Mouse (Mus musculus) gastrocnemius, postnatal 36 days (tissue): ENCODE measurements around the gene Cul3. TPM values are rescaled to one million over a fixed set of nuclear protein-coding genes. Genes with fewer than 3 reads are reported as not detected.
A peak's percentile ranks its signal among the peaks of the same experiment; 100 is the strongest.
"Not testable (repeated sequence)": the region's sequence is repeated elsewhere in the genome, so short reads cannot be mapped to it uniquely, and the experiment has no call there.

Source experiments
- DNase-seq, 2 experiments: peaks; one replicate each; pipeline ENCODE4 v3.0.0; 2022
- intact Hi-C: fragments of 180-260 bp; cut with DNase I; formaldehyde crosslinking; loops from one replicate; pipeline ENCODE4 v1.15.1; 2025
- long read RNA-seq, 2 experiments: library from polyadenylated mRNA; stranded (forward); transcript quantifications; one replicate each; pipeline ENCODE4 v2.0.0; 2021
- total RNA-seq, 2 experiments: library from RNA; stranded (reverse); gene quantifications; 2 replicates each; pipeline ENCODE4 v1.2.3; 2021

Cul3 gene
- 100 to 1,000 TPM; 227 to 230 TPM for total RNA-seq
- long read RNA-seq, experiment 1, full-length matches to known transcripts, result 104 of 141 reads
- long read RNA-seq, experiment 1, partial matches to known transcripts, result 23 of 141 reads
- long read RNA-seq, experiment 1, other reads (novel, unspliced or antisense), result 14 of 141 reads
- long read RNA-seq, experiment 2, full-length matches to known transcripts, result 115 of 161 reads
- long read RNA-seq, experiment 2, partial matches to known transcripts, result 25 of 161 reads
- long read RNA-seq, experiment 2, other reads (novel, unspliced or antisense), result 21 of 161 reads

DNA sequence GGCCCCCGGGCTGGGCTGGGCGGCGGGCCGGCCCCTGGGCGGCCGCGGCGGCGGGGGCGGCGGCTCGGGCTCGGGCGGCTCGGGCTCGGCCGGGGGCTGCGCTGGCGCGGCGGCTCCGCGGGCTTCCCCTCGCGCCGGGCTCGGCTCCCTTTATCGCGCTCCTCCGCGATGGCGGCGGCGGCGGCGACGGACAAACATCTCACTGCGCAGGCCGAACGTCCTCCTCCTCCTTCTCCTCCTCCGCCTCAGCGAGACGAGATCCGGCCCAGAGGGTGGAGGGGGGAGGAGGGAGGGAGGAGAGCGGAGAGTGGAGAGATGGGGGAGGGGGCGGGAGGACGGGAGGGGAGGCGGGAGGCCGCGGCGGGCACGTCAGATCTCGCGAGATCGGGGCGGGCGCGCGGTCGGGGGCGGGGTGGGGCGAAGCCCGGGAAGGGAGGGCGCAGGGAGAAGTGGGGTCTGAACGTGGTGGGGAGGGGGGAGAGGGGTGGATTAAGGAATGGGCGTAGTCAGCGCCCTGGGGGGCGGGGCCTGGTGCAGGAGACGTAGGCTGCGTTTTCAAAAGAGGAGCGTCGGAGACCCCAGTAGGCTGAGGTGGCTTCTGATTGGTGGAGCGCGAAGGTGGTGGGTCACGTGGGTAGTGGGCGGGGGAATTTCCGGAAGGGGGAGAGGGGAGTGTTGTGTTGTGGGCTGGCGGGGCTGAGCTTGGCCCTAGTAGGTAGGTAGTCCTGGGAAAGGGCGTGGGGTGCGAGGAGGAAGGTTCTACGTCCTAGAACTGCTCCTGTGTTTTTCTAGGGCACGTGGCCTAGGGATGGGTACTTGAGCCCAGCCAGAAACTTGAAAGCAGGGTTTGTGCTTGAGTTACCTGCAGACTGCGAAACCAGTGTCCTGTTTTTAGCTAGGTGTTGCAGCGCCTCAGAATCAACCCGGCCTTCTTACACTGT, at the start of gene Cul3:
Gene Cul3, minus strand, starts transcription at position 45 of the 941 bp plus-strand sequence.
- intact Hi-C loops, result no loop called here
- peak; percentile 92 to 93 for DNase-seq

DNA sequence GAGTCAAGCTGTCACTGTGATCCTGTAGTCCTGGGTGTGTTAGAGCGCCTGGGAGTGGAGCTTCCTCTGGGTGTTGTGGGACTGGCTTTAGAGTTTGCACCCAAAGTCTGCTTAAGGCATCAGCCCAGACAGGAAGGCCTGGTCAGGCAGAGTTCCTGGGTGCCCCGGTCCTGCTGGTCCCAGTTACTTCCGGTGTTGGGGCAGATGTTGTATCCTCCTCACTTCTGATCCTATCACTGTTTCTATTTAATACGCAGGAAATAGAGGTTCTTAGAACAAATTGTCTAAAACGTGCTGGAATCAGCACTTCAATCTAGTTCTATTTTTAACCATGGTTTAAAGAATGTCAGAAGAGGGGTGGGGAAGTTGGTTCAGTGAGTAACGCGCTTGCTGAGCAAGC, 49.2 kb upstream of the Cul3 start:
- intact Hi-C loops, result no loop called here
- no peak for DNase-seq

DNA sequence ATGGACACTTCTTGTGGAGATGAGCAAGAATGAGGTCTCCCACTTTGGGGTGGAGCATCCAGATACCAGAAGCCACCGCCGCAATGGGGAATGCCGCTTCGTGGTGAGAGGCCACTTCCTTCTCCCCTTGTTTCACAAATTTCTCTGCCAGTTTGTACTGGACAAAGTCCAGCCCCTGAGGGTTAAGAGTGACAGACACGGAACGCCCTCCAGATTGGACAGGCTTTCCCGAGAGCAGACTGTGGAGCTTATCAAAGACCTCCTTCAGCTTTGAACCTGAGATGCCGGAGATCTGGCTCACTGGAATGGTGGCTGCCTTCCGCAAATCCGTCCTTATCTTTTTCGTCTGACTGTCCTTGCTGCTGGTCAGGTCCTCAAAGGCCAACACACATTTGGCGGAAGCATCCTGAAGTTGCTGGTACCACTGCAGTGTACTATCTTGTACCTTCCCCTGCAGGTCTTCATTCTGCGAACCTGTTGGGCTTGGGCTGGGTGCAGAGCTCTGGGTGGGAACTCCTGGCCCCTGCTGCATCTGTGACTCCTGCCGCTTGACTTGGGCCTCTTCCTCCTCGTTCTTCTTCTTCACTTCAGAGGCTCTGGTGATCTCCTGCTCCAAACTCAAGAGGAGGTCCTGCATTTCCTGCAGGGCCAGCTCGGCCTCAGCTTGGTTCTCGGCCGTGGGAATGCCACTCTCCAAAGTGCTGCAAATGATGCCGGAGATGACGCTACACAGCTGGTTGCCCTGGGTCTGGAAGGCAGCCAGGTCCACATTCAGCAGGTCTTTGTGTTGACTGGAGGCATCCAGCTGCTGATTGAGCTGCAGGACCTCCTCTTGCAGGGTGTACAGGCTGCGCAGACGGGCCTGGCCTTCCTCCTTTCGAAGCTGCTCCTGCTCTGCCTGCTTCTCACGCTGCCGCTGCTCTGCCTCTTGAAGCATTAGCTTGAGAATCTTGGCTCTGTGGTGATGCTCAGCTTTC, 43.6 kb upstream of the Cul3 start:
- DNase-seq, result no peak
- intact Hi-C loops, result no loop called here

DNA sequence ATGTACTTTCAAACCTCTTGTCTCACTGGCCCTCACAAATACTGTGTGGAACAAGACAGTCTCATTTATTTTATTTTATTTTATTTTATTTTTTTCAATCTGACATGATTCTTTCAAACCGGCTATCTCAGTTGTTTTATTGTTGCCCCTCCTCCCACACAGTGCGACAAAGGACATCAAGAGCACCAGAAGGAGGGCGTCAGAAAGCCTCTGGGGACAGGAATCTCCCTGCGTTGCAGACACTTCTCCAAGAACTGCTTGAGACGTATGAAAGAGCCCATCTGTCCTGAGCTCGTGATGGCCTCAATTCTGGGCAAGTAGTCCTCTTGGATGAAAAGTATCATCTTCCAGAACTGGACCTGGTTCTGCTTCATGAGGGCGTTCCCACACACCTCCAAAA, 42.6 kb upstream of the Cul3 start:
- DNase-seq, result no peak
- intact Hi-C loops, result no loop called here

DNA sequence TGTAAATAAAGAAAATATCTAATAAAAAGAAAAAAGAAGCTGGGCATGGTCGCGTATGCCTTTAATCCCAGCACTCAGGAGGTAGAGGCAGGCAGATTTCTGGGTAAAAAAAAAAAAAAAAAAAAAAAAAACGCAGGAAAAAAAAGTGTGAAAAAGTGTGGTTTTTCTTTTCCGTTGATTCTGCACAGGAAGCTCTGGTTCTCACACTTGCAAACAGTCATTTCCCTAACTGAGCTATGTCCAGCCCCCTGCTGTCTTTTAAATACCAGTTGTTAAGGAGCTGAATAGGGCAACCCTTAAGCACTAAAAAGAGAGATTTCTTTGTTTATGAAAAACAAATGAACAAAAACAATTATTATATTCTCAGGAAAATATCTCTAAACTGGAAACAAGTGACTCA, 41.0 kb upstream of the Cul3 start:
- intact Hi-C loops, result no loop called here
- no peak for DNase-seq

DNA sequence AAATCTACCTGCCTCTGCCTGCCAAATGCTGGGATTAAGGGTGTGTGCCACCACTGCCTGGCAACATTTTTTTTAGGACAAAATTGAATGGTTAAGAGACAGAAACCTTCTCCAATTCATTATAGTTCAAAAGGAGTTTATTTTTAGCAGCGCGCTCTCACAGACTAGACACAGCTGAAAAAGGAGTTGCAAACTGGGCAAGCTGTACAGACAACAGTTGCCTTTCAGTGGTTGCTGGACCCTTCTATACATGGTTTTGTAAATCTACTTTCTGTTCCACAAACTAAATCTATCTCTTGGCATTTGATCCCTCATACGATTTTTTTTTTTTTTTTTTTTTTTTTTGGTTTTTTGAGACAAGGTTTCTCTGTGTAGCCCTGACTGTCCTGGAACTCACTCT, 31.7 kb upstream of the Cul3 start:
- no peak for DNase-seq

DNA sequence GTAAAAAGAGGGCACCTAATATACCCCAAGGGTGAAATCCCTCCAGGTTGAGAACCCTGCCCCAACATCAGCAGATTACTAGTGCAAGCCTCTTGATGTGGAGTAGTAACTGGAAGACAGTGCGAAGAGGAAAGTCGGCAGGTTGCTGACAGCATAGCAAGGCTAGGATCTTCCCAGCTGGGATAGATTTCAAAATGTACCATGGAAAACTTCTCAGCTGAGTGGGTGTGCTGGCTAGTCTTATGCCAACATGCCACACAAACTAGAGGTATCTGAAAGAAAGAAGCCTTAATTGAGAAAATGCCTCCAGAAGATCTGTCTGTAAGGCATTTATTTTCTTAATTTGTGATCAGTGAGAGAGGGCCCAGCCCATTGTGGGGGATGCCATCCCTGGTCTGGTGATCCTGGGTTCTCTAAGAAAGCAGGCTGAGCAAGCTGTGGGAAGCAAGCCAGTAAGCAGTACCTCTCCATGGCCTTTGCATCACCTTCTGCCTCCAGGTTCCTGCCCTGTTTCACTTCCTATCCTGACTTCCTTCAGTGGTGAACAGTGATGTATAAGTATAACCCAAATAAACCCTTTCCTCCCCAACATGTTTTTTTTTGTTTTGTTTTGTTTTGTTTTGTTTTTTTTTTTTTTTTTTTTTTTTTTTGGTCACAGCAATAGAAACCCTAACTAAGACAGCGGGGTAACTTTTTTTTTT, 31.1 kb upstream of the Cul3 start:
- intact Hi-C loops, result no loop called here

More for the DNA sequence above, 31.7 kb upstream of the Cul3 start:
- intact Hi-C loops, result no loop called here

DNA sequence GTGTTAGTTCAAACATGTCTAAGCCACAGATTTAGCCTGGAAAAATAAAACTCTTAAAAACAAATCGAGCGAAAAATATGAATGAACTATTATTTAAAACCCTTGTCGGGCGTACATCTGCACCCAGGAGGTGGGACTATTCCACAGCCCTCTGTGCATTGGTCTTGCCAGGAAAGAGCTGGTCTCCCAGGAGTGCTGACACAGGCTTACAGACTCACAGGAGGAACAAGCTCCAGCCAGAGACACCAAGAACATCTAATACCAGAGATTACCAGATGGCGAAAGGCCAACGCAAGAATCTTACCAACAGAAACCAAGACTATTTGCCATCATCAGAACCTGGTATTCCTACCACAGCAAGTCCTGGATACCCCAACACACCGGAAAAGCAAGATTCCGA, 23.2 kb upstream of the Cul3 start:
- intact Hi-C loops, result no loop called here
- no peak for DNase-seq

More for the DNA sequence above, 31.1 kb upstream of the Cul3 start:
- no peak for DNase-seq

DNA sequence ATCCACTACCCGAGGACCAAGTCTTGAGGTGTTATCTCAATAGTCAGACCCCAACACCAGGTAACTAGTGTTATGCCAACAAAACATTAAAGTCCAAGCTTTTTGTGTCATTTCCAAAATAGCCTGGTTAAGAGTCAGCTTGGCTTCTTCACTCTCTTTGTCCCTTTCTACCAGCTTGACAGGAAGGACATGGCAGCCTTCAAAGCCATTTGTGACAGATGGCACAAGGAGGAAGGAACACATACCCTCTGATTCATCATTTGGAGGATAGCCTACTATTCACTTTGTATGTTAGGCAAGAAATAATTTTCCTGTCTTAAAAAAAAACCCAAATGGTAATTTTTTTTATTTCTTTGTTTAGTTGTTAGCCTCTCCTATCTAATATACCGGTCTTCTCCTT, 22.7 kb upstream of the Cul3 start:
- intact Hi-C loops, result no loop called here
- DNase-seq, result no peak

DNA sequence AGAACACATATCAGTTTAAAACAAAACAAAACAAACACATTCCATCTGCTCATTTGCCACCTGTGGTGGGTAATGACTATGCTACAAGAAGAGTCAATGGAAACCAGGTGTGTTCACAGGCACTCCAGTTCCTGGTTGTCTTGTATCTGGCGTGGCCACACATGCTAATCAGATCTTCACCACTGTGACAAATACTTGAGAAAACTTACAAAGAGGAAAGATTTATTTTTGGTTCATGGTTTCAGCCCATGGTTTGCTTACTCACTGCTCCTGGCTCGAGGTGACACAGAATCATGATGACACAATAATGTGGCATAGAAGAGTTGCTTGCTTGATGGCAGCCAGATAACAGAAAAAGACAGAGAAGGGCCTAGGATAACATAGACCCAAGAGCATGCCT, 22.1 kb upstream of the Cul3 start:
- intact Hi-C loops, result no loop called here
- DNase-seq, result no peak

DNA sequence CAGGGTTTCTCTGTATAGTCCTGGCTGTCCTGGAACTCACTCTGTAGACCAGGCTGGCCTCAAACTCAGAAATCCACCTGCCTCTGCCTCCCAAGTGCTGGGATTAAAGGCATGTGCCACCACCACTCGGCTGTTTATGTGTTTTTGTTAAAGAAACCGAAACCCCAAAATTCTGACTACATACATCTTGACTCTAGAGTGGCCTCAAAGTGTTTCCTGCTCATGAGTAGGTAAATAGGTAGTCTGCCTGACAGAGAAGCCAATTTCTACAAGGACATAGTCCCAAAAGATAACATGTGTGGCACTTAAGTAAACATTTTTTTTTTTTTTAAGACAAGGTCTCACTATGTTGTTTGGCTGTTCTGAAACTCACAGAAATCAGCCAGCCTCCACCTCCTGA, 21.5 kb upstream of the Cul3 start:
- not testable (repeated sequence) for DNase-seq

DNA sequence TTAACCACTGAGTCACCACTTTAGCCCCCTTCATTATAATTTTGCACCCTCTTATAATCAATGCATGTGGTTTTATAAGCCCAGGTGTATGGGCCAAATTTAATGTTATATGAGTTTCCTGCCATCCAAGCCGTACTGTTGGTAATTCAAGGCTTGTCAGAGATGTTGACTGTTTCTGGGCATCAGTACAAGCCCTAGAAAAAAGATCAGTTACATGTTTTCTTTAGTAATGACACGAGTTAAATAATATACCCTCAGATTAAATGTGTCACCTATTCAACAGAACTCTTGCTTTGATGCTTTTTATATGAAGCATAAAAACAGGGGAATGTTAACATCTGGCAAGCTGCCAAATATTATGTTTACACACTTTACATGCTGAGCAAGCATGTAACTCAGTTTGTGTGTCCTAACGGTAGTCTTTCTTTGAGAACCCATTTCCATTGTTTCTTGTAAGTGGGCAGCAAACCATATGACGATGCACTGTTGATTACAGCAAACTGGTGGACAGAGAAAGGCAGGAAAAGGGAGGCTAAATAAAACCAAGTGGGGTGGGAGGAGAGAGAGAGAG, 19.8 kb upstream of the Cul3 start:
- DNase-seq, result no peak
- intact Hi-C loops, result no loop called here

More for the DNA sequence above, 21.5 kb upstream of the Cul3 start:
- intact Hi-C loops, result not testable (repeated sequence)

DNA sequence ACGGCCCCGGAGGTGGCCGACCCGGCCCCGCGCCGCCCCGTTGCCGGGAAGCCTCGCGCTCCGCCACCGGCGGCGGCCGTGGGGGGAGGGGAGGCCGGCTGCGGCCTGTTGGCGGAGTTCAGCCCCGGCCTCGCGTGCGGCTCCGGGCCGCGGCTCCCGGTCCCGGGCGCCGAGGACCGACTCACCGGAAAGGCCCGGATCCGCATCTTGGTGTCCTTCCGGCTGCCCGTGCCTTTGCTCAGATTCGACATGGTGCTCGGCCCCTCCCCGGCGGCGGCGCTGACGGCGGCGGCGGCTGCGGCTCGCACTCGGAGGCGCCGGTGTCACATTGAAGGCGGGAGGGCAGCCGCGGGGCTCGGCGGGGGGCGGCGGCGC, 232 bp downstream of the Cul3 start:
- intact Hi-C loops, result no loop called here
- DNase-seq, result peak; percentile 57 to 68

DNA sequence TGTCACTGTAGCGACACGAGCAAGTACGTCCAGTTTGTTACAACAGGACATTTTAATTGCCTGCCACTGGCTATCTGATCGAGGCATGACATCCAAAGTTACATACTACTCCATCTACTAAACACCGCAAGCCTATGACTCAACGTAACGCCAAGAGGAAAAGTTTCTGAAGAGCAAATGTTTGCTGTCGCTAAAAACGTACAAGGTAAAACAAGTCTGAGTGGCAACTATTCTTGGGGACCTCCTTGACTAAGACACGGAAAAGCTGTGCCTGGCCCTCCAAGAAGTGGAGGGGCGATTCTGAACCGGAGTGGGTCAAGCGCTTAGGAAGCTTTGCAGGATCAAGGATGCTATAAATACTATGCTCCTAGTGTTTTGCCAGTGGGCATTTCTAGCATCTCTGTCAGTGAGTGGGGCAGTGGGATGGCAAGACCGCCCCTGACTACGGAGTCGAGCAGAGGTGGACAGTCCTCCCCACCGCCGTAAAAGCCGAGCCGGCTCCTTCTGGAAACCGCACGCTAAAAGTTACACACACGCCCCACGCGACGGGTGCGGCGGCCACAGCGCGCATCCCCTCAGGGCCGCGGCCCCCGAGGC, 757 bp downstream of the Cul3 start:
- no peak for DNase-seq
- intact Hi-C loops, result no loop called here

DNA sequence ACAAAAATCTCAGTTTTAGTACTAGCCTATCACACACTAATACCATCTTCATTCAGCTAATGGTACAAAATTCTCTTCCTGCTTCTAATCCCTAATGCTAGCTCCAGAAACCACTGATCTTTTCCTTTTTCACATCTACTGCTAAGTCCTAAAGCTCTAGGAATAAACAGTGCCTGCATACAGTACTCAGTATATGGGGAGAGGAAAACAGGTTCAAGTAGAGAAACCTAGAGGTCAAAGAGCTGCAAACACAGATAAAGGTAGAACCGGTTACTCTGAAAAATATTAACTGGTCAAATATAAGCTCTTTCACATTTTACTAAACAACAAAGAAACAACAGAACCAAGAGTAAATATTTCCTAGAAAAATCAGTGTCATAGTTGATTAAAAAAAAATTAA, 1.9 kb downstream of the Cul3 start:
- intact Hi-C loops, result no loop called here
- no peak for DNase-seq

DNA sequence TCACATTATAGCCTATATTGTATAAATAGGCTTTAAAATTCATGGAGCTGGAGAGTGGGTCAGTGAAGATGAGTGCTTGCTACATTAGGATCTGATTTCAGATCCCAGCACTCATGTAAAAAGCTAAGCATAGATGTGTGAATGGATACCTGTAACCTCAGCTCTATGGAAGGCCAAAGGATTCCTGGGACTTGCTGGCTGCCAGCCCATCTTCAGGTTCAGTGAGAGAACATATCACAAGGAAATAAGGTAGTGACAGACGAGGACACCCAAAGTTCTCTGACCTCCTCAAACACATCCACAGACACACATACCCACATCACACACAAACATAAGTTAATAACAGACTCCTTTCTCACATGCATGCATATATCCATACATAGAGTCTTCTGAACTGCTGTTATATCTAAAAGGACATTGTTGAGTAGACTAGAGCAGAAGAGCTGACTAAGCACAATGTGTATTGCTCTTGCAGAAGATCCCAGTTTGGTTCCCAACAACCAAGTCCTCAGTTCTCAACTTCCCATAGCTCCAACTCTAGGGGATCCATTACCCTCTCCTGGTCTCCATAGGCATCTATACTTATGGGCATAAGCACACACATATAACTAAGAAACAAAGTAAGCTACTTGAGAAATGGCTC, 4.4 kb downstream of the Cul3 start:
- intact Hi-C loops, result no loop called here
- peak in 1 of 2 experiments; percentile 10 for DNase-seq

DNA sequence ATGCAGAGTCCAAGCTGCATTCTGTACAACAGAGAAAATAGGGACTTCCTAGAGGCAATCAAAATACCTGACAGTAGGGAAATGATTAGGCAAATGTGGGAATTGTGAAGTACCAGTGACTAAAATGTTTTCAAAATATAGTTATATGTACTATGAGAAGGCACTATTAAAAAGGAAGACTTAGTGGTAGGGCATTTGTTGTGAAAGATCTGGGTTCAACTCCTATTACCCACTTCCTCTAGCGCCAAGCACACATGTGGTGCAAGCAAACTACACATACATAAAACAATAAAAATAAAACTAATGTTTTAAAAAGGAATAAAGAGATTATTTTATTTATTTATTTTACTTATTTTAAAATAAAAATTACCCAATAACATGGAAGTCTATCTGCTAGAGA, 5.2 kb downstream of the Cul3 start:
- intact Hi-C loops, result no loop called here

DNA sequence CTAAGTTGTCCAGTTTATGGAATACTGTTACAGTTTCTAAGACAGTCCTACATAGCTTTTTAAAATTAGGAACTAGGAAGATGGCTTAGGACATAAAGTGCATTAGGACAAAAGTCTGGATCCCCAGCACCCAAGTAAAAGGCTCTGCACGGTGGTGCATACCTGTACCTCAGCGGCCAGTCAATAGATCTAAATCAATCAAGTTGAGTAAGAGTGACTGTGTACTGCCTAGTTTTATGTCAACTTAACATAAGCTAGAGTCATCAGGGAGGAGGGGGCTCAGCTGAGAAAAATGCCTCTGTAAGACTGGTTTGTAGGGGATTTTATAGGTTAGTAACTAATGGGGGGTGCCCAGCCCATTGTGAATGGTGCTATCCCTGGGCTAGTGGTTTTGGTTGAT, 9.3 kb downstream of the Cul3 start:
- no peak for DNase-seq
- intact Hi-C loops, result no loop called here

More for the DNA sequence above, 5.2 kb downstream of the Cul3 start:
- DNase-seq, result no peak

DNA sequence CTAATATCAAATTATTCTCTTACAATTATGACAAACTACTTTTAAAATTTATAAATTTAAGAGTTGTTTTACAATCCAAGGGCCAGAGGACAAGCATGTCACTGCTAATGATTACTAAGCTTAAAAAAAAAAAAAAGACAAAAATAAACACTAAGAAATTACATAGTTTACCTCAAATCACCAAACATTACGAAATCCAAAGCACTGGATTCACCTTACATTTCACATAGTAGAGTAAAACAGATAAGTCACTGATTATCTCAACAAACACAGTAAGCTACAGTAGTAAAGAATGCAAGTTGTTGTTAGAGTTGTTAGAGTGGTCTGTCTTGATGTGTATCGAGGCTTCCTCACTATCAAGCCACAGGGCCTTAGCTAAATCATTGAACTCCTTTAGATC, 14.5 kb downstream of the Cul3 start:
- intact Hi-C loops, result no loop called here
- DNase-seq, result no peak
